Mouse (Mus musculus): ENCODE results near the gene Arcn1.
"Not testable (repeated sequence)": the region's sequence is repeated elsewhere in the genome, so short reads cannot be mapped to it uniquely, and the experiment has no call there.

Arcn1 gene

GRCm38 (mm10) chr9:44767101-44768028 is at the start of gene Arcn1, which contains the start of gene Ift46:
Gene Arcn1 (minus strand): TSS chr9:44767845.
Gene Ift46 (plus strand): TSS chr9:44767908.
- DNase-seq, result peak; percentile 93

GRCm38 (mm10) chr9:44814179-44814578 is 46.5 kb upstream of the Arcn1 start:
- no peak for DNase-seq

GRCm38 (mm10) chr9:44810316-44810715 is 42.7 kb upstream of the Arcn1 start:
- no peak for DNase-seq

- DNase-seq, result no peak
Observed at GRCm38 (mm10) chr9:44807778-44808177, 40.1 kb upstream of the Arcn1 start.

GRCm38 (mm10) chr9:44807141-44807540 is 39.5 kb upstream of the Arcn1 start:
- DNase-seq, result no peak

GRCm38 (mm10) chr9:44805536-44805935 is 37.9 kb upstream of the Arcn1 start:
- DNase-seq, result no peak

GRCm38 (mm10) chr9:44804678-44805077 is 37.0 kb upstream of the Arcn1 start:
- no peak for DNase-seq

- peak; percentile 29 for DNase-seq
Observed at GRCm38 (mm10) chr9:44802808-44803450, 35.3 kb upstream of the Arcn1 start, which contains the start of gene Ttc36. Gene Ttc36 (minus strand): TSS chr9:44803072.

- DNase-seq, result no peak
Observed at GRCm38 (mm10) chr9:44801669-44802068, 34.0 kb upstream of the Arcn1 start.

GRCm38 (mm10) chr9:44799958-44800324 is 32.3 kb upstream of the Arcn1 start:
- no peak for DNase-seq

GRCm38 (mm10) chr9:44799102-44799957 is 31.7 kb upstream of the Arcn1 start, which contains the start of gene Tmem25:
Gene Tmem25 (minus strand): TSS chr9:44799307.
- peak; percentile 88 for DNase-seq

GRCm38 (mm10) chr9:44798298-44798697 is 30.7 kb upstream of the Arcn1 start:
- DNase-seq, result no peak

GRCm38 (mm10) chr9:44792842-44793241 is 25.2 kb upstream of the Arcn1 start:
- no peak for DNase-seq

GRCm38 (mm10) chr9:44772750-44773651 is 5.4 kb upstream of the Arcn1 start:
- peak; percentile 94 for DNase-seq

GRCm38 (mm10) chr9:44772392-44772749 is 4.7 kb upstream of the Arcn1 start:
- no peak for DNase-seq

GRCm38 (mm10) chr9:44771376-44771775 is 3.7 kb upstream of the Arcn1 start:
- DNase-seq, result no peak

- not testable (repeated sequence) for DNase-seq
Observed at GRCm38 (mm10) chr9:44768029-44768394, 367 bp upstream of the Arcn1 start.

GRCm38 (mm10) chr9:44760873-44761272 is 6.8 kb downstream of the Arcn1 start:
- no peak for DNase-seq

GRCm38 (mm10) chr9:44748473-44748872 is 19.2 kb downstream of the Arcn1 start:
- DNase-seq, result no peak

- DNase-seq, result no peak
Observed at GRCm38 (mm10) chr9:44747341-44747740, 20.3 kb downstream of the Arcn1 start.

GRCm38 (mm10) chr9:44746666-44747065 is 21.0 kb downstream of the Arcn1 start:
- DNase-seq, result no peak

GRCm38 (mm10) chr9:44745371-44745770 is 22.3 kb downstream of the Arcn1 start:
- DNase-seq, result no peak
